Mouse (Mus musculus) small intestine, adult 2 months (tissue): Measurements from ENCODE around the gene Dnmt3a.

Source experiments
- CTCF ChIP-seq: fragments of 200-500 bp; IDR thresholded peaks from 2 replicates; pipeline ENCODE4 v1.5.1; 2012; ENCODE audit warnings: low read depth, mild to moderate bottlenecking, control low read depth, inconsistent platforms, low read length, moderate library complexity, mixed read lengths; ENCODE audit not compliant: insufficient replicate concordance, insufficient read length; ENCODE audit errors: extremely low read depth
- POLR2A ChIP-seq: fragments of 200-500 bp; IDR thresholded peaks from 2 replicates; pipeline ENCODE4 v1.6.1; 2012; ENCODE audit warnings: low read depth, mild to moderate bottlenecking, control low read depth, inconsistent platforms, low read length, moderate library complexity

DNA sequence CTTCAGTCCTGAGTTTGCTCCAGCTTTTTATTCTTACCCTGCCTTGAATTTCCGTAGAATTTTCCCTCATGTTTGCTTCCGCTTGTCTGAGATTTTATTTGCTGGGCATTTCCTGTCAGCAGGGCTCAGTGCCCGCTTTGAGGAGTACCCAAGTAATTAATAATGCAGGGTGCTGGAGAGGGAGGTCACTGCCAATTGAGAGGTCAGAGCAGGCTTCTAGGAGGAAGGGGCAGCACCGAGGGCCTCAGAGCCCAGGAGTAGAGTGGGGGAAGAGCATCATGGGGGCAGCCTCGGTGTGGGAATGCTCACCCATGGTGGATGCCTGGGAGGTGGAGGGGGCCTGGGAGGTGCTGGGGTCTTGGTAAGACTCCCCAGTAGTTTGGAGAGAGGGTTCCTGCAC is 5.8 kb downstream of the Dnmt3a start:
- TF ChIP-seq CTCF (no peak), POLR2A (no peak)
